Mouse (Mus musculus) hindbrain, postnatal 0 days (tissue): ENCODE measurements around the gene Ror2. TPM values are rescaled to one million over a fixed set of nuclear protein-coding genes. Genes with fewer than 3 reads are reported as not detected.

Experiments used
- ATAC-seq: fragments of 200-750 bp; cut with Nextera tagmentation; 2 replicates; pipeline ENCODE4 v1.8.0; 2017; ENCODE audit warnings: mild to moderate bottlenecking, moderate TSS enrichment, moderate library complexity
- DNase-seq: peaks from one replicate; pipeline ENCODE4 v3.0.0-alpha.2; 2015; ENCODE audit warnings: low spot score
- H3K27ac ChIP-seq: fragments of 300-500 bp; sonication (generic); 2 replicates; pipeline ENCODE4 v1.5.1; 2014; ENCODE audit warnings: mild to moderate bottlenecking
- H3K27me3 ChIP-seq: fragments of 300-500 bp; sonication (generic); 2 replicates; pipeline ENCODE4 v1.6.1; 2014; ENCODE audit warnings: low read length, mixed read lengths; ENCODE audit not compliant: insufficient read depth
- H3K36me3 ChIP-seq: fragments of 300-500 bp; sonication (generic); 2 replicates; pipeline ENCODE4 v1.6.1; 2014; ENCODE audit warnings: low read length, mixed read lengths; ENCODE audit not compliant: insufficient read depth
- H3K4me1 ChIP-seq: fragments of 300-500 bp; sonication (generic); 2 replicates; pipeline ENCODE4 v1.6.1; 2014; ENCODE audit warnings: antibody characterized with exemption, low read length, mixed read lengths; ENCODE audit not compliant: insufficient read depth
- H3K4me2 ChIP-seq: fragments of 300-500 bp; sonication (generic); 2 replicates; pipeline ENCODE4 v1.6.1; 2014; ENCODE audit warnings: low read depth, mild to moderate bottlenecking, low read length, moderate library complexity, mixed read lengths
- H3K4me3 ChIP-seq: fragments of 300-500 bp; sonication (generic); 2 replicates; pipeline ENCODE4 v1.5.1; 2014; ENCODE audit warnings: low read length
- H3K9ac ChIP-seq: fragments of 300-500 bp; sonication (generic); replicated peaks from 2 replicates; pipeline ENCODE4 v1.6.1; 2014; ENCODE audit warnings: mild to moderate bottlenecking, low read length, moderate library complexity, mixed read lengths
- H3K9me3 ChIP-seq: fragments of 300-500 bp; sonication (generic); 2 replicates; pipeline ENCODE4 v1.6.1; 2016; ENCODE audit warnings: low read length, mixed read lengths
- CTCF ChIP-seq: IDR thresholded peaks from 2 replicates; pipeline ENCODE4 v1.5.1; 2016; ENCODE audit warnings: antibody characterized with exemption, control low read depth, low read depth
- WGBS: fragments of 180-500 bp; shearing (Covaris S2); extraction: QIAGEN DNeasy Blood & Tissue Kit; methylation state at CpG from one replicate; pipeline ENCODE4 v1.1.7; 2014; 5-methylcytosine and 5-hydroxymethylcytosine counted together
- polyA plus RNA-seq: library from polyadenylated mRNA; unstranded; fragments of >200 nt; fragmentation: Nextera tagmentation; extraction: Ambion mirVana; gene quantifications from 2 replicates; pipeline ENCODE4 v1.2.1, GENCODE M21; 2015
- total RNA-seq: library from RNA; depleted of rRNA; stranded (reverse); fragments of >200 nt; gene quantifications from 2 replicates; pipeline ENCODE4 v1.2.3, GENCODE M21; 2014

Gene Ror2
- total and polyA plus RNA-seq, 2 experiments from 2014 or later: 2.5 to 7.5 TPM

- no peak for ATAC-seq
- no peak for TF ChIP-seq CTCF
These were observed 58.9 kb downstream of the Ror2 start for GRCm38 (mm10) chr13:53227019-53227418.

GRCm38 (mm10) chr13:53226461-53226860 lies 59.5 kb downstream of the Ror2 start:
- H3K27ac ChIP-seq: no peak overlapping the region
- no peaks in the 10 kb centered on the region for H3K27me3 ChIP-seq
- 81% methylated on average over 7 of the region's 7 CpGs for whole genome bisulfite sequencing
- no peak overlapping the region for H3K4me3 ChIP-seq
- TF ChIP-seq CTCF: no peak
- H3K9me3 ChIP-seq: peaks cover 5% of the 10 kb centered on the region; the same call in 1 of the 2 replicates
- no peaks in the 10 kb centered on the region for H3K36me3 ChIP-seq
- no peaks in the 10 kb centered on the region for H3K4me1 ChIP-seq
- ATAC-seq (no peak), DNase-seq (no peak)
- no peak overlapping the region for H3K4me2 ChIP-seq
- H3K9ac ChIP-seq: no peak overlapping the region

More at GRCm38 (mm10) chr13:53227019-53227418, 58.9 kb downstream of the Ror2 start:
- Histone ChIP-seq H3K36me3 (no peaks in the 10 kb centered on the region), H3K4me3 (no peak overlapping the region), H3K9ac (no peak overlapping the region), H3K27me3 (no peaks in the 10 kb centered on the region), H3K27ac (no peak overlapping the region), H3K4me2 (no peak overlapping the region), H3K9me3 (peaks cover 5% of the 10 kb centered on the region; the same call in 1 of the 2 replicates), H3K4me1 (no peaks in the 10 kb centered on the region)
- 79% methylated on average over 5 of the region's 6 CpGs for WGBS
- DNase-seq: no peak

GRCm38 (mm10) chr13:53225925-53226324 lies 60.0 kb downstream of the Ror2 start:
- no peak for TF ChIP-seq CTCF
- H3K9ac ChIP-seq: no peak overlapping the region
- WGBS: 96% methylated on average over 3 of the region's 3 CpGs
- H3K4me1 ChIP-seq: no peaks in the 10 kb centered on the region
- no peak overlapping the region for H3K4me2 ChIP-seq
- H3K27ac ChIP-seq: no peak overlapping the region
- no peak for DNase-seq
- H3K36me3 ChIP-seq: no peaks in the 10 kb centered on the region
- peaks cover 5% of the 10 kb centered on the region; the same call in 1 of the 2 replicates for H3K9me3 ChIP-seq
- H3K4me3 ChIP-seq: no peak overlapping the region
- ATAC-seq: no peak
- no peaks in the 10 kb centered on the region for H3K27me3 ChIP-seq

GRCm38 (mm10) chr13:53221176-53221575 lies 64.7 kb downstream of the Ror2 start:
- Histone ChIP-seq H3K27me3 (no peaks in the 10 kb centered on the region), H3K4me2 (no peak overlapping the region), H3K4me1 (no peaks in the 10 kb centered on the region), H3K9me3 (peaks cover 5% of the 10 kb centered on the region; the same call in 1 of the 2 replicates), H3K27ac (no peak overlapping the region), H3K4me3 (no peak overlapping the region), H3K36me3 (no peaks in the 10 kb centered on the region), H3K9ac (no peak overlapping the region)
- DNase-seq (no peak), ATAC-seq (no peak)
- 83% methylated on average over 6 of the region's 6 CpGs for WGBS
- TF ChIP-seq CTCF: no peak

- WGBS: 87% methylated on average over 10 of the region's 10 CpGs
- Histone ChIP-seq H3K9me3 (peaks cover 5% of the 10 kb centered on the region; the same call in 1 of the 2 replicates), H3K36me3 (no peaks in the 10 kb centered on the region), H3K4me3 (no peak overlapping the region), H3K9ac (no peak overlapping the region), H3K4me2 (no peak overlapping the region), H3K27ac (no peak overlapping the region), H3K4me1 (no peaks in the 10 kb centered on the region), H3K27me3 (no peaks in the 10 kb centered on the region)
- no peak for TF ChIP-seq CTCF
- no peak for ATAC-seq
- no peak for DNase-seq
These were observed 66.0 kb downstream of the Ror2 start for GRCm38 (mm10) chr13:53219889-53220288.

- Histone ChIP-seq H3K9me3 (peaks cover 3% of the 10 kb centered on the region; the same call in 1 of the 2 replicates), H3K9ac (no peak overlapping the region), H3K27me3 (no peaks in the 10 kb centered on the region), H3K36me3 (no peaks in the 10 kb centered on the region), H3K4me1 (no peaks in the 10 kb centered on the region), H3K4me2 (no peak overlapping the region), H3K27ac (no peak overlapping the region), H3K4me3 (no peak overlapping the region)
- DNase-seq (no peak), ATAC-seq (no peak)
- TF ChIP-seq CTCF: no peak
- 87% methylated on average over 3 of the region's 3 CpGs for WGBS
These were observed 66.5 kb downstream of the Ror2 start for GRCm38 (mm10) chr13:53219391-53219790.

- no peaks in the 10 kb centered on the region for H3K9me3 ChIP-seq
- 51% methylated on average over 6 of the region's 6 CpGs for WGBS
- H3K27me3 ChIP-seq: no peaks in the 10 kb centered on the region
- DNase-seq: no peak
- H3K4me2 ChIP-seq: no peak overlapping the region
- no peaks in the 10 kb centered on the region for H3K36me3 ChIP-seq
- no peak for ATAC-seq
- peaks cover 5% of the 10 kb centered on the region for H3K4me1 ChIP-seq
- H3K27ac ChIP-seq: no peak overlapping the region
- no peak overlapping the region for H3K4me3 ChIP-seq
- no peak for TF ChIP-seq CTCF
- H3K9ac ChIP-seq: no peak overlapping the region
These were observed 68.4 kb downstream of the Ror2 start for GRCm38 (mm10) chr13:53217396-53217975.
